Mouse (Mus musculus) cerebellum, adult (tissue): ENCODE results near the gene Zfp882.
"Not testable (repeated sequence)": the region's sequence is repeated elsewhere in the genome, so short reads cannot be mapped to it uniquely, and the experiment has no call there.

Experiments used
- ATAC-seq: cut with Nextera tagmentation; 2 replicates; pipeline ENCODE4 v1.9.2; 2017; ENCODE audit warnings: mild to moderate bottlenecking, moderate library complexity, mixed read lengths; ENCODE audit not compliant: insufficient number of reproducible peaks, low FRiP score, low TSS enrichment

Zfp882 gene

GRCm38 (mm10) chr8:71908309-71909261 lies at the start of gene Zfp882, which contains the start of gene Zfp617:
Zfp882 (plus strand) TSS chr8:71908608.
Zfp617 (plus strand) TSS chr8:71908635.
- peak; percentile 98 for ATAC-seq

GRCm38 (mm10) chr8:71861551-71861950 lies 46.9 kb upstream of the Zfp882 start:
- not testable (repeated sequence) for ATAC-seq

GRCm38 (mm10) chr8:71862038-71862437 lies 46.4 kb upstream of the Zfp882 start:
- ATAC-seq: not testable (repeated sequence)

- peak; percentile 96 for ATAC-seq
These were observed 26.7 kb upstream of the Zfp882 start, which contains the start of gene Zfp709 for GRCm38 (mm10) chr8:71881618-71882274. Zfp709 (plus strand) TSS chr8:71882019.

GRCm38 (mm10) chr8:71900666-71901065 lies 7.7 kb upstream of the Zfp882 start:
- ATAC-seq: not testable (repeated sequence)

GRCm38 (mm10) chr8:71903084-71903483 lies 5.3 kb upstream of the Zfp882 start:
- not testable (repeated sequence) for ATAC-seq

- no peak for ATAC-seq
These were observed 1.6 kb upstream of the Zfp882 start for GRCm38 (mm10) chr8:71906809-71907208.

- no peak for ATAC-seq
These were observed 580 bp upstream of the Zfp882 start for GRCm38 (mm10) chr8:71907798-71908257.

GRCm38 (mm10) chr8:71912286-71912685 lies 3.9 kb downstream of the Zfp882 start:
- ATAC-seq: no peak

- ATAC-seq: peak; percentile 99
These were observed 14.4 kb downstream of the Zfp882 start for GRCm38 (mm10) chr8:71922567-71923401.

GRCm38 (mm10) chr8:71925791-71926190 lies 17.4 kb downstream of the Zfp882 start:
- no peak for ATAC-seq

- ATAC-seq: no peak
These were observed 18.1 kb downstream of the Zfp882 start for GRCm38 (mm10) chr8:71926551-71926950.

GRCm38 (mm10) chr8:71927779-71928178 lies 19.4 kb downstream of the Zfp882 start:
- ATAC-seq: no peak

- ATAC-seq: not testable (repeated sequence)
These were observed 29.6 kb downstream of the Zfp882 start for GRCm38 (mm10) chr8:71938037-71938436.

- ATAC-seq: no peak
These were observed 32.1 kb downstream of the Zfp882 start for GRCm38 (mm10) chr8:71940293-71941208.

- no peak for ATAC-seq
These were observed 33.4 kb downstream of the Zfp882 start for GRCm38 (mm10) chr8:71941776-71942175.

GRCm38 (mm10) chr8:71948624-71949023 lies 40.2 kb downstream of the Zfp882 start:
- no peak for ATAC-seq

- ATAC-seq: peak; percentile 100
These were observed 42.2 kb downstream of the Zfp882 start, which contains the start of gene Zfp961 for GRCm38 (mm10) chr8:71950482-71951221. Zfp961 (plus strand) TSS chr8:71951038.
